Mouse (Mus musculus): ENCODE data around the gene Arid5b. TPM values are rescaled to one million over a fixed set of nuclear protein-coding genes. Genes with fewer than 3 reads are reported as not detected.

Arid5b gene
- polyA plus RNA-seq, 1 experiment from 2014 or later = 10.6 TPM

GRCm38 (mm10) chr10:68071041-68071440 lies 207.5 kb downstream of the Arid5b start:
- 86% methylated on average over 7 of the region's 7 CpGs for WGBS
- H3K9ac ChIP-seq (ENCODE audit: low read length) = no peak overlapping the region
- no peak overlapping the region for H3K4me3 ChIP-seq (ENCODE audit: low read depth, low read length)
- no peaks in the 10 kb centered on the region for H3K9me3 ChIP-seq (replicated peaks; ENCODE audit: control insufficient read depth, low read length)
- ATAC-seq (no peak), DNase-seq (ENCODE audit: low spot score) (no peak)
- H3K4me2 ChIP-seq (ENCODE audit: low read length) = no peak overlapping the region
- H3K36me3 ChIP-seq (ENCODE audit: control insufficient read depth, insufficient read depth, low read length) = no peaks in the 10 kb centered on the region
- H3K27ac ChIP-seq (ENCODE audit: low read depth, low read length) = no peak overlapping the region
- no peaks in the 10 kb centered on the region for H3K4me1 ChIP-seq (ENCODE audit: control insufficient read depth, insufficient read depth, low read length)
- H3K27me3 ChIP-seq (replicated peaks; ENCODE audit: control insufficient read depth, insufficient read depth, low read length) = no peaks in the 10 kb centered on the region

DNA sequence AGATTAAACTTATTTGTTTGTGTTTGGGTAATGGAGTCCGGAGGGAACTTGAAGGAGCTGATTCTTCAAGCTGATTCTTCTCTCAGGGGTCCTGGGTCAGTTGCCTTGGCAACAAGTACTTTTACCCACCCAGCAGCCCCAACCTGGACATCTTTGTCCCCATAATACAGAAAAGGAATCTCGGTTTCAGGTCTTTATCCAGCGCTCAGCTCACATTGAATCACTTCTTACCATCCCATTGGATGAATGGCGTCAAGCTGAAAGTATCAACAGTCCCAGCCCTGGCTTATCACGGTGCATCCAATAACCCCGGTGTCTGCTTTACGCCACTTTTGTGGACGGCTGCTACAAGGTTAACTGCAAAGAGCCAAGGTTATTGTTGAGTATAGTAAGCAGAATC lies 210.1 kb downstream of the Arid5b start:
- Histone ChIP-seq H3K4me2 (ENCODE audit: low read length) (no peak overlapping the region), H3K9me3 (replicated peaks; ENCODE audit: control insufficient read depth, low read length) (no peaks in the 10 kb centered on the region), H3K36me3 (ENCODE audit: control insufficient read depth, insufficient read depth, low read length) (no peaks in the 10 kb centered on the region), H3K4me1 (ENCODE audit: control insufficient read depth, insufficient read depth, low read length) (peaks cover 11% of the 10 kb centered on the region), H3K27me3 (replicated peaks; ENCODE audit: control insufficient read depth, insufficient read depth, low read length) (no peaks in the 10 kb centered on the region), H3K4me3 (ENCODE audit: low read depth, low read length) (no peak overlapping the region), H3K9ac (ENCODE audit: low read length) (no peak overlapping the region), H3K27ac (ENCODE audit: low read depth, low read length) (no peak overlapping the region)
- ATAC-seq (no peak), DNase-seq (ENCODE audit: low spot score) (no peak)
- 82% methylated on average over 8 of the region's 8 CpGs for WGBS

DNA sequence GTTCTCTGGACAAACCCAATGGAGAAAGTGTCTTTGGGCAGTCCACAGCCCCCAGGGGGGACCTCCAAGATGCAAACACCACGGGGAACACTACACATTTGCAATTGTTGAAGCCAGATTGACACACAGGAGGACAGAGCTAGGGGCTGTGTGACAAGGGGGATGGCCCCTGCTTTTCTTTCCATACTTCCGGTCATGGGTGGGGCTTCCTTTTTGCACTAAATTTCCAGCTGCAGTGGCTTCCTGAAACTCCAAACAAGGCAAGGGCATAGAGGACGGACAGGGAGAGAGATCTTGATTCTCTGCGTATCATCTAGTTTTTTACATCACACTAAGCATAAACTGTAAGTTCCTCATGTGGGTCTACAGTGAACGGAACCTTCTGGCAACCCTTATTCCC lies 210.6 kb downstream of the Arid5b start:
- no peak overlapping the region for H3K4me2 ChIP-seq (ENCODE audit: low read length)
- H3K4me1 ChIP-seq (ENCODE audit: control insufficient read depth, insufficient read depth, low read length) = peaks cover 11% of the 10 kb centered on the region
- WGBS = 84% methylated on average over 5 of the region's 5 CpGs
- ATAC-seq (no peak), DNase-seq (ENCODE audit: low spot score) (no peak)
- H3K36me3 ChIP-seq (ENCODE audit: control insufficient read depth, insufficient read depth, low read length) = no peaks in the 10 kb centered on the region
- no peak overlapping the region for H3K9ac ChIP-seq (ENCODE audit: low read length)
- H3K27ac ChIP-seq (ENCODE audit: low read depth, low read length) = no peak overlapping the region
- H3K9me3 ChIP-seq (replicated peaks; ENCODE audit: control insufficient read depth, low read length) = no peaks in the 10 kb centered on the region
- no peak overlapping the region for H3K4me3 ChIP-seq (ENCODE audit: low read depth, low read length)
- H3K27me3 ChIP-seq (replicated peaks; ENCODE audit: control insufficient read depth, insufficient read depth, low read length) = no peaks in the 10 kb centered on the region

DNA sequence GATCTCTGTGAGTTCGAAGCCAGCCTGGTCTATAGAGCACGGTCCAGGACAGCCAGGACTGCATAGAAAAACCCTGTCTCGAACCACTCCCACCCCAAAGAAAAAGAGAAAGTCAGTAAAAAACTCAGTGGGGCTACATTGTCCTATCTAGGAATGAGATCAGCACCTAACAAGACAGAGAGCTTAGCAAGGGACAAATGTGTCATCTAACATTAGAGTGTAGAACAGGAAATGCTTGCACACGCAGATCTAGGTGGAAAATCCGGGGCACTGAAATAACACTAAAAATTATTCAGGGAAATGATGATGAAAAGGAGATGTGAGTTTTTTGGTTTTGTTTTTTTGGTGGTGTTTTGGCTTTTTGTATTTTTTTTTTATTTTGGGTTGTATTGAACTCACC lies 212.4 kb downstream of the Arid5b start:
- H3K4me1 ChIP-seq (ENCODE audit: control insufficient read depth, insufficient read depth, low read length) = peaks cover 13% of the 10 kb centered on the region
- H3K36me3 ChIP-seq (ENCODE audit: control insufficient read depth, insufficient read depth, low read length) = no peaks in the 10 kb centered on the region
- DNase-seq (ENCODE audit: low spot score) (no peak), ATAC-seq (no peak)
- no peak overlapping the region for H3K9ac ChIP-seq (ENCODE audit: low read length)
- no peaks in the 10 kb centered on the region for H3K9me3 ChIP-seq (replicated peaks; ENCODE audit: control insufficient read depth, low read length)
- H3K27ac ChIP-seq (ENCODE audit: low read depth, low read length) = no peak overlapping the region
- 96% methylated on average over 5 of the region's 5 CpGs for WGBS
- no peak overlapping the region for H3K4me2 ChIP-seq (ENCODE audit: low read length)
- no peak overlapping the region for H3K4me3 ChIP-seq (ENCODE audit: low read depth, low read length)
- H3K27me3 ChIP-seq (replicated peaks; ENCODE audit: control insufficient read depth, insufficient read depth, low read length) = no peaks in the 10 kb centered on the region

- H3K4me2 ChIP-seq (ENCODE audit: low read length) = peak overlapping the region; percentile 32
- no peaks in the 10 kb centered on the region for H3K27me3 ChIP-seq (replicated peaks; ENCODE audit: control insufficient read depth, insufficient read depth, low read length)
- no peak overlapping the region for H3K9ac ChIP-seq (ENCODE audit: low read length)
- no peaks in the 10 kb centered on the region for H3K36me3 ChIP-seq (ENCODE audit: control insufficient read depth, insufficient read depth, low read length)
- peak; percentile 61 for DNase-seq (ENCODE audit: low spot score)
- ATAC-seq = peak; percentile 43; the same call in 1 of the 2 replicates
- WGBS = 5% methylated on average over 10 of the region's 10 CpGs
- H3K9me3 ChIP-seq (replicated peaks; ENCODE audit: control insufficient read depth, low read length) = no peaks in the 10 kb centered on the region
- peaks cover 19% of the 10 kb centered on the region for H3K4me1 ChIP-seq (ENCODE audit: control insufficient read depth, insufficient read depth, low read length)
- no peak overlapping the region for H3K27ac ChIP-seq (ENCODE audit: low read depth, low read length)
- no peak overlapping the region for H3K4me3 ChIP-seq (ENCODE audit: low read depth, low read length)
Measured at GRCm38 (mm10) chr10:68064571-68064970, 214.0 kb downstream of the Arid5b start.

DNA sequence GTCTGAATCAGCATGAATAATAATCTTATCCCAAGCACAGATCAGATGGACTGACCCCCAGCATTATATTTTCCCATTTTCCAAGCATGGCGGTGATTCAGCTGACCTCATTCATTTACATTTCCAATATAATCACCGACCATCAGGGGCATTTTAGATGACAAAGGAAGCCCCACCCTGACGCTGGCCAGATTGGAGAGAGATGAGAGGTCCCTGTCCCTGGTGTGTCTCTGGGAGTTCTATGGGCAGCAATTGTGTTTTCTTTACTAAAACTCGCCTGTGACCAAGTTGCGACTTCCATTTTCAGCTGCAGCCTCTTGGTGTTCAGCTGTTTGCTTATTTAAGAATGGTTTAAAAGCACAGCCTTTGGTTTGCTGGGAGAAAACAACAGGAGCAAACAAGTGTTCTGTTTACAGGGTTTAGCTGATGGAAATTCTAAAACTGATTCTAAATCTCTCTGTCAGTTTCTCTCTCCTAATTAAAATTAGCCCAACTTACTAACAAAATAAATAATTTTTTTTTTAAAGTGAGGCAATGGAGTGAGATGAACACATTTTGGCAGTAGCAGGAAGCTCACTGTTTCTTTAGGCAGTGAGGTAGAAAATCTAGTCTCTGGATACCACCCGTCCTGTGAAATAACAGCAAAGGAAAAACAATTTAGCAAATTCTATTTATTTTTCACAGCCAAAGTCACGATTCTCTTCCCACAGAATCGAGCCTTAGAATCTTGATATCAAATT lies 214.6 kb downstream of the Arid5b start:
- no peak for DNase-seq (ENCODE audit: low spot score)
- ATAC-seq = no peak
- H3K4me2 ChIP-seq (ENCODE audit: low read length) = peak overlapping the region; percentile 32
- H3K4me1 ChIP-seq (ENCODE audit: control insufficient read depth, insufficient read depth, low read length) = peaks cover 19% of the 10 kb centered on the region
- H3K9ac ChIP-seq (ENCODE audit: low read length) = no peak overlapping the region
- H3K9me3 ChIP-seq (replicated peaks; ENCODE audit: control insufficient read depth, low read length) = no peaks in the 10 kb centered on the region
- no peak overlapping the region for H3K27ac ChIP-seq (ENCODE audit: low read depth, low read length)
- no peaks in the 10 kb centered on the region for H3K36me3 ChIP-seq (ENCODE audit: control insufficient read depth, insufficient read depth, low read length)
- WGBS = 4% methylated on average over 8 of the region's 8 CpGs
- H3K4me3 ChIP-seq (ENCODE audit: low read depth, low read length) = no peak overlapping the region
- H3K27me3 ChIP-seq (replicated peaks; ENCODE audit: control insufficient read depth, insufficient read depth, low read length) = no peaks in the 10 kb centered on the region

DNA sequence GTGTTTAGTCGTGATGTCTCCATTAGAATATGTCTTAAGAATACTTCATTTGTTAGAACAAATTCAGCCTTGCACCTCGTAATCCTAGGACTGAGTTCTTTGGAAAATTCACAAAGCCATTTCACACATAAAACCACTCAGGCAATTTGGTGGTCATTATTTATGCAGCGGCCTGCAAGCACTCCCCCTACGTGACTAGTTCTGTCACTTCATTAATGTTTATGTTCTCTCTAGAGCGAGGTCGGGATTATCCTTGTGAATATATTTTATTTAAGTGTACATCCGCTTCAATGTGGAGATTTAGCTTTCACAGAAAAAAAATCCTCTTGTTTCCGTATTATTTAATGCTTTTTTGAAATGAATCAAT lies 217.3 kb downstream of the Arid5b start:
- H3K4me2 ChIP-seq (ENCODE audit: low read length) = no peak overlapping the region
- no peak overlapping the region for H3K27ac ChIP-seq (ENCODE audit: low read depth, low read length)
- ATAC-seq (no peak), DNase-seq (ENCODE audit: low spot score) (peak; percentile 14)
- H3K9ac ChIP-seq (ENCODE audit: low read length) = no peak overlapping the region
- H3K9me3 ChIP-seq (replicated peaks; ENCODE audit: control insufficient read depth, low read length) = no peaks in the 10 kb centered on the region; the same call in 1 of the 2 replicates
- no peaks in the 10 kb centered on the region for H3K36me3 ChIP-seq (ENCODE audit: control insufficient read depth, insufficient read depth, low read length)
- WGBS = 28% methylated on average over 8 of the region's 8 CpGs
- H3K4me3 ChIP-seq (ENCODE audit: low read depth, low read length) = no peak overlapping the region
- no peaks in the 10 kb centered on the region for H3K27me3 ChIP-seq (replicated peaks; ENCODE audit: control insufficient read depth, insufficient read depth, low read length)
- H3K4me1 ChIP-seq (ENCODE audit: control insufficient read depth, insufficient read depth, low read length) = peaks cover 19% of the 10 kb centered on the region

DNA sequence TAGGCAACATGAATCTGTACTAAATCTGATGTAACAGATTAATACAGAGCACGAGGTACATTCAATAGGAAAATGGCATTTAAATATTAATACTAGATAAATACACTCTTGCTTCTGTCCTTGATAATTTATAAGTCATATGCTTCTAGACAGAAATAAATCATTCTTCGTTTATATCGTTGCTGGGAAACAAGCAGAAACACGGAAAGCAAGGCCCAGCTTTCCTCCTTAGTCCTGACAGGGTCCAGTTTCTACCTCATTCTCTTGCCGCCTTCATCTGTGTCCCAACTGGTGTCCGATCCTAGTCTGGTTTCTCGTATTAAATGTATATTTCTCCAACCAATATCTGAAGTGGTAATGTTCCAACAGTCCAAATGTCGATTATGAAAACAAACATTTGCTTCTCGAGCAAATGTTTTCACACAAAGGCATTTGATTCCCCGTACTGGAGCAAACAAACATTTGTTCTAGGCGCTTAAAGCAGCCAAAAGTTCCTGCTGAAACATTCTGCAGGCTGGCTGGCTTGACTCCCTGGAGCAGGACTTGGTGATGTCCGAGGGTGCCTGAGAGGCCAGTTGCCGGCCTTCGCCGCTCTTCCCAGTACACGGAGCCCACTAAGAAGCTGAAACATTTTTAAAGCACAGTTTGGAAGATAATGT lies 217.8 kb downstream of the Arid5b start:
- ATAC-seq (no peak), DNase-seq (ENCODE audit: low spot score) (peak; percentile 19)
- 55% methylated on average over 16 of the region's 16 CpGs for WGBS
- Histone ChIP-seq H3K4me2 (ENCODE audit: low read length) (no peak overlapping the region), H3K9ac (ENCODE audit: low read length) (no peak overlapping the region), H3K36me3 (ENCODE audit: control insufficient read depth, insufficient read depth, low read length) (no peaks in the 10 kb centered on the region), H3K27ac (ENCODE audit: low read depth, low read length) (no peak overlapping the region; the same call in 1 of the 2 replicates), H3K4me1 (ENCODE audit: control insufficient read depth, insufficient read depth, low read length) (peaks cover 19% of the 10 kb centered on the region), H3K9me3 (replicated peaks; ENCODE audit: control insufficient read depth, low read length) (no peaks in the 10 kb centered on the region; the same call in 1 of the 2 replicates), H3K27me3 (replicated peaks; ENCODE audit: control insufficient read depth, insufficient read depth, low read length) (no peaks in the 10 kb centered on the region), H3K4me3 (ENCODE audit: low read depth, low read length) (no peak overlapping the region)

GRCm38 (mm10) chr10:68058378-68058777 lies 220.2 kb downstream of the Arid5b start:
- no peaks in the 10 kb centered on the region for H3K27me3 ChIP-seq (replicated peaks; ENCODE audit: control insufficient read depth, insufficient read depth, low read length)
- DNase-seq (ENCODE audit: low spot score) = no peak
- H3K27ac ChIP-seq (ENCODE audit: low read depth, low read length) = no peak overlapping the region
- H3K9ac ChIP-seq (ENCODE audit: low read length) = no peak overlapping the region
- H3K4me1 ChIP-seq (ENCODE audit: control insufficient read depth, insufficient read depth, low read length) = peaks cover 8% of the 10 kb centered on the region
- no peaks in the 10 kb centered on the region; the same call in 1 of the 2 replicates for H3K9me3 ChIP-seq (replicated peaks; ENCODE audit: control insufficient read depth, low read length)
- H3K36me3 ChIP-seq (ENCODE audit: control insufficient read depth, insufficient read depth, low read length) = no peaks in the 10 kb centered on the region
- WGBS = 92% methylated on average over 1 of the region's 1 CpGs
- no peak for ATAC-seq
- H3K4me2 ChIP-seq (ENCODE audit: low read length) = no peak overlapping the region
- no peak overlapping the region for H3K4me3 ChIP-seq (ENCODE audit: low read depth, low read length)

Data from forebrain, embryonic 14.5 days (tissue).